ENCODE assay signal across 18 mouse cellular contexts in the genomic region with DNA sequence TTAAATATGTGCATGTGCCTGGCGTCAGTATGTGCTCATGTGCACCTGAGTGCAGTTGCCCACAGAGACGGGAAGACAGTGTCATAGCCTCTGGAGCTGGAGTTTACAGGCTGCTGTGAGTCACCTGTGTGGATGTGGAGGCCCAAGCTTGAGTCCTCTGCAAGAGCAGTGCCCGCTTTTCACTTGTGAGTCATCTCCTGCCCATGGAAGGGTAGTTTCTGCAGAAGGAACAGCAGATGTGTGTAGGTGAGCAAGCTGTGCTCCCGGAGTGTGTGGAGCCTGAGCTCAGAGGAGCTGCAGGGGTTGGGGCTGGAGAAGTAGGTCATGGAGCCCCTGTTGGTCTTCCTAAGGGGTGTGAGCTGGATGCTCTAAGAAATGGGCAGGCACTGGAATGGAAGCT. TPM values are rescaled to one million over a fixed set of nuclear protein-coding genes. Genes with fewer than 3 reads are reported as not detected.
DNase-seq lines count a peak whose midpoint lies in the region; ATAC-seq and TF ChIP-seq lines count a peak whose summit lies in the region.
"Had no signal": no experiment of that assay in that cellular context is flagged by ENCODE, and none has a peak within 500 bp of the region (broad histone marks: within the 10 kb centered on the region; RNA-seq: fewer than 3 reads in every experiment).

No protein-coding gene starts in this region.

- H3K36me3 ChIP-seq in hindbrain, embryonic 16.5 days (ENCODE audit: control insufficient read depth, insufficient read depth, low read length), result no peaks in the 10 kb centered on the region
- no peaks in the 10 kb centered on the region for H3K36me3 ChIP-seq in forebrain, embryonic 16.5 days (ENCODE audit: control insufficient read depth, insufficient read depth)
- H3K36me3 ChIP-seq: midbrain, embryonic 10.5 days had no signal

- TF ChIP-seq CTCF in layer of hippocampus, adult 2 months (conservative IDR thresholded peaks at IDR 0.05), result no peak

- no peak overlapping the region for H3K9ac ChIP-seq in hindbrain, embryonic 16.5 days (ENCODE audit: low read depth, low read length)
- no peak overlapping the region for H3K9ac ChIP-seq in forebrain, embryonic 16.5 days (replicated peaks; ENCODE audit: low read depth, low read length)
- H3K9ac ChIP-seq: liver, embryonic 14.5 days had no signal

- H3K4me1 ChIP-seq in hindbrain, embryonic 16.5 days (ENCODE audit: control insufficient read depth, insufficient read depth, low read depth, low read length), result peaks cover 6% of the 10 kb centered on the region
- H3K4me1 ChIP-seq in forebrain, embryonic 16.5 days (replicated peaks; ENCODE audit: control insufficient read depth, insufficient read depth, low read length), result no peaks in the 10 kb centered on the region

- 89% methylated on average over 4 of the region's 4 CpGs for WGBS in hindbrain, embryonic 16.5 days
- WGBS in forebrain, embryonic 16.5 days, result 90% methylated on average over 4 of the region's 4 CpGs

- H3K4me2 ChIP-seq in hindbrain, embryonic 16.5 days (ENCODE audit: low read length), result no peak overlapping the region
- no peak overlapping the region for H3K4me2 ChIP-seq in forebrain, embryonic 16.5 days (ENCODE audit: low read length)

- no peaks in the 10 kb centered on the region for H3K9me3 ChIP-seq in hindbrain, embryonic 16.5 days (ENCODE audit: control insufficient read depth, low read length)
- H3K9me3 ChIP-seq in forebrain, embryonic 16.5 days (ENCODE audit: control insufficient read depth, low read length), result no peaks in the 10 kb centered on the region
- H3K9me3 ChIP-seq: midbrain, embryonic 10.5 days had no signal

- peak; percentile 55 to 64 for DNase-seq in layer of hippocampus, adult 2 months (ENCODE audit: low spot score in 2 of 2)
- DNase-seq in layer of hippocampus, postnatal 10 days (ENCODE audit: low spot score in 2 of 2), result no peak
- peak; percentile 7 for DNase-seq in 3T3-L1 (ENCODE audit: low read depth, low spot score)
- DNase-seq in frontal cortex, postnatal 36 days (ENCODE audit: low spot score in 2 of 2), result peak; percentile 70 to 76
- DNase-seq in right cerebral cortex, adult 2 months (ENCODE audit: low spot score in 2 of 2), result peak; percentile 80
- DNase-seq in urinary bladder, postnatal 4 days (ENCODE audit: low spot score in 2 of 2), result no peak
- DNase-seq: B cell, adult 2 months; cerebellum, adult 8-10 months; gastrocnemius, postnatal 25 days; kidney, adult 2 months; kidney, postnatal 25 days; thymus, adult 18-20 months had no signal

- no peaks in the 10 kb centered on the region for H3K27me3 ChIP-seq in hindbrain, embryonic 16.5 days (replicated peaks; ENCODE audit: control insufficient read depth, insufficient read depth, low read length)
- H3K27me3 ChIP-seq in forebrain, embryonic 16.5 days (replicated peaks; ENCODE audit: control insufficient read depth, insufficient read depth, low read length), result no peaks in the 10 kb centered on the region

- H3K27ac ChIP-seq in layer of hippocampus, adult 2 months, result peak overlapping the region; percentile 78
- no peak overlapping the region for H3K27ac ChIP-seq in hindbrain, embryonic 16.5 days (ENCODE audit: low read depth, low read length)
- no peak overlapping the region for H3K27ac ChIP-seq in forebrain, embryonic 16.5 days (ENCODE audit: low read length)
- H3K27ac ChIP-seq: liver, embryonic 14.5 days; macrophage; midbrain, embryonic 10.5 days had no signal

- H3K4me3 ChIP-seq in layer of hippocampus, adult 2 months, result no peak overlapping the region
- no peak overlapping the region for H3K4me3 ChIP-seq in hindbrain, embryonic 16.5 days (ENCODE audit: low read length)
- H3K4me3 ChIP-seq in forebrain, embryonic 16.5 days (replicated peaks; ENCODE audit: low read length), result no peak overlapping the region
- H3K4me3 ChIP-seq: midbrain, embryonic 10.5 days had no signal

- ATAC-seq in hindbrain, embryonic 16.5 days, result no peak
- no peak for ATAC-seq in forebrain, embryonic 16.5 days

RNA-seq across cellular contexts. Expression of gene St6galnac5, which starts 10.7 kb away (rescaled TPM):
- total RNA-seq in layer of hippocampus, adult 2 months (2021), result 100 to 1,000 TPM; 125 to 133 TPM
- 100 to 1,000 TPM; 147 to 149 TPM for total RNA-seq in layer of hippocampus, postnatal 10 days (2021)
- polyA plus RNA-seq in hindbrain, embryonic 16.5 days (2015; fragmentation: Nextera tagmentation; extraction: Ambion mirVana), result 20.1 and 21.1 TPM in 2 replicates
- 18.5 and 23.1 TPM in 2 replicates for polyA plus RNA-seq in forebrain, embryonic 16.5 days (2015; fragmentation: Nextera tagmentation; extraction: Ambion mirVana)
- total RNA-seq: hematopoietic stem cell, adult 5-6 weeks had no signal
- polyA plus RNA-seq: macrophage had no signal

Comparison
In these comparisons a context has a peak if more than half of its experiments do, and no peak if none do; other contexts are left out.
1. DNase-seq: peak in layer of hippocampus, adult 2 months (2 of 2), 3T3-L1 (single experiment), frontal cortex, postnatal 36 days (2 of 2) and right cerebral cortex, adult 2 months (2 of 2); none in layer of hippocampus, postnatal 10 days (0 of 2) and urinary bladder, postnatal 4 days (0 of 2).